Mouse (Mus musculus) intestine, embryonic 16.5 days (tissue): Measurements from ENCODE around the gene Agap3. TPM values are rescaled to one million over a fixed set of nuclear protein-coding genes. Genes with fewer than 3 reads are reported as not detected.

Experiments used
- ATAC-seq: fragments of 200-750 bp; cut with Nextera tagmentation; 2 replicates; pipeline ENCODE4 v1.8.0; 2017; ENCODE audit warnings: moderate TSS enrichment, moderate library complexity
- H3K27ac ChIP-seq: fragments of 300-500 bp; sonication (generic); 2 replicates; pipeline ENCODE4 v1.5.1; 2014; ENCODE audit warnings: mild to moderate bottlenecking, low read length
- H3K27me3 ChIP-seq: fragments of 300-500 bp; sonication (generic); replicated peaks from 2 replicates; pipeline ENCODE4 v1.6.1; 2014; ENCODE audit warnings: low read length, control low read depth, mixed read lengths; ENCODE audit not compliant: control insufficient read depth, insufficient read depth
- H3K36me3 ChIP-seq: fragments of 300-500 bp; sonication (generic); 2 replicates; pipeline ENCODE4 v1.6.1; 2014; ENCODE audit warnings: low read length, control low read depth; ENCODE audit not compliant: control insufficient read depth, insufficient read depth
- H3K4me1 ChIP-seq: fragments of 300-500 bp; sonication (generic); 2 replicates; pipeline ENCODE4 v1.6.1; 2014; ENCODE audit warnings: low read length, control low read depth, mixed read lengths; ENCODE audit not compliant: control insufficient read depth, insufficient read depth
- H3K4me2 ChIP-seq: fragments of 300-500 bp; sonication (generic); 2 replicates; pipeline ENCODE4 v1.6.1; 2014; ENCODE audit warnings: low read depth, low read length, control low read depth
- H3K4me3 ChIP-seq: fragments of 300-500 bp; sonication (generic); 2 replicates; pipeline ENCODE4 v1.5.1; 2014; ENCODE audit warnings: mild to moderate bottlenecking, low read length
- H3K9ac ChIP-seq: fragments of 300-500 bp; sonication (generic); 2 replicates; pipeline ENCODE4 v1.6.1; 2014; ENCODE audit warnings: low read depth, low read length
- H3K9me3 ChIP-seq: fragments of 300-500 bp; sonication (generic); 2 replicates; pipeline ENCODE4 v1.6.1; 2016; ENCODE audit warnings: low read length, control low read depth; ENCODE audit not compliant: control insufficient read depth
- WGBS: fragments of 180-500 bp; shearing (Covaris S2); extraction: QIAGEN DNeasy Blood & Tissue Kit; methylation state at CpG from one replicate; pipeline ENCODE4 v1.1.7; 2014; 5-methylcytosine and 5-hydroxymethylcytosine counted together
- polyA plus RNA-seq: library from polyadenylated mRNA; unstranded; fragments of >200 nt; fragmentation: Nextera tagmentation; extraction: Ambion mirVana; gene quantifications from 2 replicates; pipeline ENCODE4 v1.2.1, GENCODE M21; 2015

The Agap3 gene
- polyA plus RNA-seq, 1 experiment from 2014 or later, result 10.2 TPM

GRCm38 (mm10) chr5:24523806-24524205 is 71.8 kb downstream of the Agap3 start:
- H3K9ac ChIP-seq, result no peak overlapping the region
- H3K36me3 ChIP-seq, result no peaks in the 10 kb centered on the region
- 43% methylated on average over 8 of the region's 8 CpGs for WGBS
- peaks cover 71% of the 10 kb centered on the region for H3K27me3 ChIP-seq
- no peak overlapping the region for H3K4me2 ChIP-seq
- H3K9me3 ChIP-seq, result no peaks in the 10 kb centered on the region
- H3K4me1 ChIP-seq, result peaks cover 14% of the 10 kb centered on the region
- H3K27ac ChIP-seq, result no peak overlapping the region
- no peak for ATAC-seq
- no peak overlapping the region for H3K4me3 ChIP-seq

- H3K9ac ChIP-seq, result no peak overlapping the region
- H3K36me3 ChIP-seq, result no peaks in the 10 kb centered on the region
- ATAC-seq, result no peak
- H3K4me1 ChIP-seq, result peaks cover 14% of the 10 kb centered on the region
- no peak overlapping the region for H3K27ac ChIP-seq
- no peak overlapping the region for H3K4me3 ChIP-seq
- no peak overlapping the region for H3K4me2 ChIP-seq
- H3K9me3 ChIP-seq, result no peaks in the 10 kb centered on the region
- 17% methylated on average over 4 of the region's 4 CpGs for WGBS
- H3K27me3 ChIP-seq, result peaks cover 78% of the 10 kb centered on the region
Measured at GRCm38 (mm10) chr5:24524522-24524921, 72.5 kb downstream of the Agap3 start.

GRCm38 (mm10) chr5:24525360-24526189 is 73.6 kb downstream of the Agap3 start:
- WGBS, result 4% methylated on average over 34 of the region's 34 CpGs
- Histone ChIP-seq H3K9ac (peak overlapping the region; percentile 29; the same call in 1 of the 2 replicates), H3K4me3 (peak overlapping the region; percentile 49), H3K9me3 (no peaks in the 10 kb centered on the region), H3K4me2 (peak overlapping the region; percentile 90), H3K36me3 (no peaks in the 10 kb centered on the region), H3K27me3 (peaks cover 77% of the 10 kb centered on the region), H3K27ac (no peak overlapping the region), H3K4me1 (peaks cover 14% of the 10 kb centered on the region)
- no peak for ATAC-seq

GRCm38 (mm10) chr5:24526190-24526888 is 74.4 kb downstream of the Agap3 start:
- H3K36me3 ChIP-seq, result no peaks in the 10 kb centered on the region
- H3K4me3 ChIP-seq, result peak overlapping the region; percentile 49
- peak overlapping the region; percentile 90 for H3K4me2 ChIP-seq
- 0 out of 2 replicates have a peak, but pooled peaks have one; percentile 29 for ATAC-seq
- H3K27me3 ChIP-seq, result peaks cover 83% of the 10 kb centered on the region
- under 1% methylated on average over 54 of the region's 109 CpGs for WGBS
- no peak overlapping the region for H3K27ac ChIP-seq
- peak overlapping the region; percentile 43; the same call in 1 of the 2 replicates for H3K9ac ChIP-seq
- no peaks in the 10 kb centered on the region for H3K9me3 ChIP-seq
- peaks cover 14% of the 10 kb centered on the region for H3K4me1 ChIP-seq

GRCm38 (mm10) chr5:24526889-24527230 is 74.9 kb downstream of the Agap3 start, which contains the start of gene Gbx1:
TSS of gene Gbx1 (minus strand) at chr5:24527202.
- H3K4me3 ChIP-seq, result peak within 1 kb of the TSS; percentile 49
- H3K4me1 ChIP-seq, result peaks cover 14% of the 10 kb centered on the region
- WGBS, result under 1% methylated on average over 28 of the region's 49 CpGs
- H3K27ac ChIP-seq, result no peak within 1 kb of the TSS
- peak within 1 kb of the TSS; percentile 90 for H3K4me2 ChIP-seq
- ATAC-seq, result peak; percentile 59; the same call in 1 of the 2 replicates
- no peaks in the 10 kb centered on the region for H3K9me3 ChIP-seq
- no peaks in the 10 kb centered on the region for H3K36me3 ChIP-seq
- H3K27me3 ChIP-seq, result peaks cover 87% of the 10 kb centered on the region
- H3K9ac ChIP-seq, result peak within 1 kb of the TSS; percentile 43; the same call in 1 of the 2 replicates

- peaks cover 14% of the 10 kb centered on the region for H3K4me1 ChIP-seq
- peaks cover 83% of the 10 kb centered on the region for H3K27me3 ChIP-seq
- ATAC-seq, result no peak
- no peak overlapping the region for H3K9ac ChIP-seq
- WGBS, result 15% methylated on average over 6 of the region's 6 CpGs
- H3K9me3 ChIP-seq, result no peaks in the 10 kb centered on the region
- no peak overlapping the region for H3K27ac ChIP-seq
- no peak overlapping the region for H3K4me2 ChIP-seq
- no peaks in the 10 kb centered on the region for H3K36me3 ChIP-seq
- no peak overlapping the region for H3K4me3 ChIP-seq
Measured at GRCm38 (mm10) chr5:24527780-24528179, 75.8 kb downstream of the Agap3 start.

- H3K4me1 ChIP-seq, result peaks cover 14% of the 10 kb centered on the region
- no peak overlapping the region for H3K27ac ChIP-seq
- no peaks in the 10 kb centered on the region for H3K9me3 ChIP-seq
- H3K4me3 ChIP-seq, result no peak overlapping the region
- peaks cover 62% of the 10 kb centered on the region for H3K27me3 ChIP-seq
- no peaks in the 10 kb centered on the region for H3K36me3 ChIP-seq
- 17% methylated on average over 24 of the region's 24 CpGs for WGBS
- H3K4me2 ChIP-seq, result no peak overlapping the region
- H3K9ac ChIP-seq, result no peak overlapping the region
- ATAC-seq, result peak; percentile 63
Measured at GRCm38 (mm10) chr5:24530042-24530689, 78.2 kb downstream of the Agap3 start.

- no peaks in the 10 kb centered on the region for H3K4me1 ChIP-seq
- no peak overlapping the region for H3K9ac ChIP-seq
- peaks cover 30% of the 10 kb centered on the region for H3K27me3 ChIP-seq
- H3K9me3 ChIP-seq, result no peaks in the 10 kb centered on the region
- H3K4me3 ChIP-seq, result no peak overlapping the region
- WGBS, result 45% methylated on average over 11 of the region's 11 CpGs
- H3K27ac ChIP-seq, result no peak overlapping the region
- no peak overlapping the region for H3K4me2 ChIP-seq
- no peak for ATAC-seq
- no peaks in the 10 kb centered on the region for H3K36me3 ChIP-seq
Measured at GRCm38 (mm10) chr5:24533391-24533790, 81.4 kb downstream of the Agap3 start.

- peaks cover 21% of the 10 kb centered on the region for H3K27me3 ChIP-seq
- no peak overlapping the region for H3K4me3 ChIP-seq
- no peaks in the 10 kb centered on the region for H3K9me3 ChIP-seq
- no peaks in the 10 kb centered on the region for H3K36me3 ChIP-seq
- no peak for ATAC-seq
- H3K4me1 ChIP-seq, result no peaks in the 10 kb centered on the region
- H3K27ac ChIP-seq, result no peak overlapping the region
- no peak overlapping the region for H3K9ac ChIP-seq
- no peak overlapping the region for H3K4me2 ChIP-seq
- 52% methylated on average over 5 of the region's 5 CpGs for WGBS
Measured at GRCm38 (mm10) chr5:24534292-24534691, 82.3 kb downstream of the Agap3 start.
